Mouse (Mus musculus) CD4-positive helper T cell, adult 2 months (primary cell): ENCODE measurements around the gene Slc16a5.
"Not testable (repeated sequence)": the region's sequence is repeated elsewhere in the genome, so short reads cannot be mapped to it uniquely, and the experiment has no call there.

ENCODE experiments used
- DNase-seq: peaks from one replicate; pipeline ENCODE4 v3.0.0-alpha.2; 2012; ENCODE audit warnings: low read depth, missing footprints, low spot score

Slc16a5 gene

DNA sequence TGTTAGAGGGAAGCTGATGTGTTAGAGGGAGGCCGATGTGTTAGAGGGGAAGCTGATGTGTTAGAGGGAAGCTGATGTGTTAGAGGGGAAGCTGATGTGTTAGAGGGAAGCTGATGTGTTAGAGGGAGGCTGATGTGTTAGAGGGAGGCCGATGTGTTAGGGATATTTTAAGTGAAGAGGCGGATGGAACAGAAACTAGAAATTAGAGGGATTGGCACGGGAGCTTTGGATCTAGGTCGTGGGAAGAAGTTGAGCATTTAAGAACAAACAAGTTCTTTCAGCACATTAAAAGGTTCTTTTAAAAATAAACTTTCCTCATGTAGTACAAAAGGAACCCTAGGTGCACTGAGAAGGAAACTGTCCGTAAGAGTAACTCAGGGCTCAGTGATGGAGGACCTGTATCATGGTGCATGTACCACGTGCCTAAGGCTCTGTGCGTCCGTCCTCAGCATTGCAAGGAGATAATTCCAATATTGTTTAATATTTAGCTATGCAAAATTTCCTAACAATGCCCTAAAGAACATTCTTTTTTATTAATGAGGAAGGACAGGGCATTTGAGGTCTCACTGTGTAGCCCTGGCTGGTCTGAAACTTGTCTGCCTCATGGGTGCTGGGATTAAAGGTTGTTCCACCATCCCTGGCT is 16.1 kb downstream of the Slc16a5 start:
- DNase-seq: no peak

DNA sequence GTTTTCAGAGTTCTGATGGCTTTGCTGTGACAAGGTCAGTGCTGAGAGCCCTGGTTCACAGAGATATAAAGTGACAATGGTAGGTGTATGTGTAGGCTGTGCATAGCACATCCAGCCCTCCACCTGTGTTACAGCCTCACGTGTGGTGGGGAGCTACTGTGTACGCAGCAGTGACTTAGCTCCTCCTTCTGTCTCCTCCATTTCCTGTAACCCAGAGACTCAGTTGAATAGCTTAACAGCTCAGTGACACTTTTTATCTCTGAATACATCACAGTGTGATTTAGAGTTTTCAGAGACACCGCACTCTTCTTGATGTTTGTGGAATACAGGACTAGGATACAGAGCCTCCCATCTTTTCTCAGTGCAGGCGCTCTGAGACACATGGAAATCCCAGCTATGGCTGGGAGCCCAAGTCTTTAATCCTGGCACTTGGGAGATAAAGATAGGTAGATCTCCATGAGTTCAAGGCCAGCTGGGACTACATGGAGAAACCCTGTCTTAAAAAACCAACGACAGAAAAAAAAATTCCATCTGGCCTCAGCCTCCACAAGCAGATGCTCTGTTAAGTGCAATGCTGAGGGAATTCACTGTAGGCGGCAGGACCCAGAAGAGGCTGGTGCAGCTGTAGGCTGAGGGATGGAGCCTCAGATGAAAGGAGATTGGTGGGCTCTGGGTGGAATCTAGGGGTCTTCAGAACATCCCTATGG is 19.4 kb downstream of the Slc16a5 start:
- DNase-seq: peak; percentile 78

DNA sequence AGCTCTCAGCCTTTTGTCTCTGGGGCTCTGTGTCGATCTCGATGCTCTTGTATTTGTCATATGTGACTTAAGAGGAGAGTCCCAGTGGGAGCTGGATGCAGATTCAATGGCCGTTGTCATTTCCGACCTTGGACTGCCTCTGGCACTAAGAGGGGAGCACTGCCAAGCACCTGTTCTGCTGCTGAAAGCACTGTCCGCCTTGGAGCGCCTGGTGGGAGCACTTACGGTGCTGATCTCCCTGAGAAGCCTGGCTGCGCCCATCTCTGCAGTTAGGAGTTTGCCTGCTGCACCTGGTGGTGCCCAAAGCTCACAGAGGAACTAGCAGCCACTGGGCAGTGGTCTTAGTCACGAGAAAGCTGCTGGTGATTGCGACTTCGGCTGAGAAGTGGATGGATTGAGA is 21.0 kb downstream of the Slc16a5 start:
- no peak for DNase-seq

DNA sequence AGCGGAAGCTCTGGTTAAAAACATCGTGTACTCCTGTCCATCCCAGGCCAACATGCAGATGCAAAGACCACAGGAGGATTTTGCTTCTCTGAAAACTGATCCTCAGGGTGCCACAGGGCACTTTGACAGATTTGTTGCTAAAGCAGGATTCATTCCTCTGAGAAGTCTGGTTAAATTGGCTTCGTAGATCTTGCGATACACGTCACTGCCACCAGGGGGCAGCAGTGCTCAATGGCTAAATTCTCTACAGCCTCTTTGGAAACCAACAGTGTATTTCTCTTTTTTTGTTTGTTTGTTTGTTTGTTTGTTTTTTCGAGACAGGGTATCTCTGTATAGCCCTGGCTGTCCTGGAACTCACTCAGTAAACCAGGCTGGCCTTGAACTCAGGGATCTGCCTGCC is 21.5 kb downstream of the Slc16a5 start:
- DNase-seq: peak; percentile 79

DNA sequence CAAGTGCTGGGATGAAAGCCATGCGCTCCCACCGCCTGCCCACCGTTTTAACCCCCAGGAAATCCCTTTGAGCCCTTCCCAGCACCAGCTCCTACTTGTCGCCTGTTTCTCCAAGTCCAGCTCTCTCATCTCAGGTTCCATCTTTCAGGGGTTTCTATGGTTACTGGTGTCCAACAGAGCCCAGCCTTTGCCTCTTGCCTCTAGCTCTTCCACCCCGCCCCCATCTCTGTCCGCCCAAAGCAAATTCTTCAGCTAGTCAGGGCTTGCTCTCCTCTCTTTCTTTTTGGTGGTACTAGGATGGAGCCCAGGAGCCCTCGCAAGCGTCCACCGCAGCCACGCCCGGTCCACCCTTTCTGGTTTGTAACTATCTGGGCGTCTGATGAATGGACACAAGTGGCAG is 22.9 kb downstream of the Slc16a5 start:
- no peak for DNase-seq

DNA sequence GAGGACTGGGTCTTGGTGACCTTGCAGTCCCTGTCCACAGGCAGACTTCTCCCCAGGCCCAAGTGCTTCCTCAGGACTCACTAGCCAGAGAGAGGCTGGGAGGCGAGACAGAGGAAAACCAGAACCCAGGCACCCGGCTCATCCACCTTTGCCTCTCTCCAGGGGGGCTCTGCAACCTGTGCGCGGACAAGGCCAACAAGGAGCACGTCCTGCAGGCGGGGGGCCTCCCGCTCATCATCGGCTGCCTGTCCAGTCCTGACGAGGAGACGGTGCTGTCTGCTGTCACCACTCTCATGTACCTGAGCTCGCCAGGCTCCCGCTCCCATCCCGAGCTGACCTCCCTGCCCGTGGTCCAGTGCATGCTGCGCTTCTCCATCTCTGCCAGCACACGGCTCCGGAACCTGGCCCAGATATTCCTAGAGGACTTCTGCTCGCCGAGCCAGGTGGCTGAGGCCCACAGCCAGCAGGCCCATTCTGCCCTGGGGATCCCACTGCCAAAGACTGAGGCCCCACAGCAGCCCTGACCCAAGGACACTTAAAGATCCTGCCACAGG is 26.4 kb downstream of the Slc16a5 start:
- no peak for DNase-seq

DNA sequence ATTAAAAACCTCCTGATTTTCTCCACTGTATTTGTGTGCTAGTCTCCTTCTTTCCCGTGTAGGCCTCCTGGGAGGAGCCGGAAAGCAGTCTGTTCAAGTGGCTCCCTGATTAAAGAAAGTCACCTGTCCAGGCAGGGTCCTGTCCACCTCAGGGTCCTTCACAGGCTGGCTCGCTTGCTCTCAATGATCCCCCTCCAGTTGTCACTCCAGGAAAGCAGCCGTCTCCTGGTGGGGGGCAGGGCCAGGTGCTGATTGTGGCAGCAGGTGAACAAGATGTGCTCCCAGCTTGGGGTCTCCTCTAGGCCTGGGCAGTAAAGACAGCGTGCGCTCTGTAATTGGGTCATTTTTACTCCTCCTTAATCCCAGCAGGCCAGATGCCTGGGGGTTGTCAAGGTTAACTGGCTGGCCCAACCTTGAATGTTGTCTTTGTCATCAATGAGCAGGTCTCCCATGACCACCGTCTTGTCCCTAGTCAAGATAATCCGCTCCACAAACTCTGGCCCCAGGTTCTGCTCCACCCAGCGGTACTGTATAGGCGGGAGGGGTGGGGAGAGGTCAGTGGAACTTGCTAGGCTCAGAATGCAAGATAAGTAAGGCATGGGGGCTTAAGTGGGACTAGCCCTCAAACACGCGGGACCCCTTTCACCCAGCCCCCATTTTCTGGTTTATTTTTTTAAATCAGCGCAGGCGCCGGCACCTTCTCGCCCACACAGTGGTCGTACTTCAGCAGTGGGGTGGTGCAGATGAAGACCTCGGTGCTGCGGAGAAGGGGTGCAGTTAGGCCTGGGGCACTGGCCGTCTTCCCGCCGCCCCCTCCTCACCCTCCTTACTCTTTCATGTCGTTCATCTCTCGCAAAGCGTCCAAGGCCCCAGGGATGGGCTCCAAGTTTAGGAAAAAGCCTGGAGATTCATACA is 28.4 kb downstream of the Slc16a5 start:
- DNase-seq: no peak

DNA sequence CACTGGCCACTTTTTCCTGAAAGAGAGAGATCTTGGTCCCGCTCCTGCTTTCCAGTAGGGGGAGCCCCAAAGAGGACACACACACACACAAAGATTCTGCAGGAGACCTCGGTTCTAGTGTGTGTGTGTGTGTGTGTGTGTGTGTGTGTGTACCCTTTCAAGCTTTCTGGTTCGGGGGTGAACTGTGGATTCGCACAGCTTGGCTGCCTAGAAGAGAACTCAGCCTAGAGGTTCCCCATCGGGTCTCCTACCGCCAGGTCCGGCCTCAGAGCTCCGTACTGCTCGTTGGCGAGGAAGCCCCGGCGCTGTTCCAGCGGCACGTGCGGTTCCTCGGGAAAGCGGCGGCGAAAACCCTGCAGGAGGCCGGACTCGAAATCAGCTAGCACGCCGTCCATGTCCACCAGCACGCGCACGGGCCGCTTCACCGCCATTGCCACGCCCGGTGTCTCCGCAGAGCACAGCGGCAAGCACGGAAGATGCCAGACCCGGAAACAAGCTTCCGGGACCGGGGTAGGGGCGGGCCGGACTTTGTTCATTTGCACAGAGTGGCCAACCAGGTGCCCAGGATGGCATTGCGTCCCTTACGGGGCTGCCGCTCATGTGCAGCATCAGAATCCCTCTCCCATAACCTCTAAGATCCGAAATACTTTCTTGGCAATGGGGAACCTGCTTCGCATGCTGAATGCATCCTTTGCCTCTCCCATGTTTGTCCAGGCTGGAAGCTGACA is 29.2 kb downstream of the Slc16a5 start, which contains the start of gene Nt5c:
Gene Nt5c (minus strand): TSS at position 507 of the 728 bp plus-strand sequence.
- peak; percentile 91 for DNase-seq

DNA sequence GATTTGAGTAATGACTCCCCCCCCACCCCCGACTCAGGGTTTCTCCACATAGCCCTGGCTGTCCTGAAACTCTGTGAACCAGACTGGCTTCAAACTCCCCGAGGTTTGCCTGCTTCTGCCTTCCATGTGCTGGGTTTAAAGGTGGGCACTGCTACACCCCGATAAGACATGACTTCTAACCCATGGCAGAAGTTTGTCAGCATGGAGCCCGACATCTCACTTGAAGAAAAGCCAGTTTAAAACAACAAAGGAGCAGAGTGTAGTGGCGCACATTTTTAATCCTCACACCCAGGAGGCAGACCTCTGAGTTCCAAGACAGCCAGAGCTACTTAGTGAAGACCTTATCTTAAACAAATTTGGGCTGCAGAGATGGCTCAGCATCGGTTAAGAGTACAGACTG is 30.1 kb downstream of the Slc16a5 start:
- DNase-seq: no peak

DNA sequence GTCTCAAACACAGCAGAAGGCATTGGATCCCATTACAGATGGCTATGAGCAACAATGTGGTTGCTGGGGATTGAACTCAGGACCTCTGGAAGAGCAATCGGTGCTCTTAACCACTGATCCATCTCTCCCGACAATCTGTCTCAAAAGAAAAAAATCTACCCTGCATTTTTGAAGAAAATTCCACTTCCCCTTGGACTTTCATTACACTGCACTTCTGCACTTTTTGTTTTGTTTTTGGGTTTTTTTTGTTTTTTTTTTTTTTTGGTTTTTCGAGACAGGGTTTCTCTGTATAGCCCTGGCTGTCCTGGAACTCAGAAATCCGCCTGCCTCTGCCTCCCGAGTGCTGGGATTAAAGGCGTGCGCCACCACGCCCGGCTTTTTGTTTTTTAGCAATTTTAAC is 34.3 kb downstream of the Slc16a5 start:
- not testable (repeated sequence) for DNase-seq

DNA sequence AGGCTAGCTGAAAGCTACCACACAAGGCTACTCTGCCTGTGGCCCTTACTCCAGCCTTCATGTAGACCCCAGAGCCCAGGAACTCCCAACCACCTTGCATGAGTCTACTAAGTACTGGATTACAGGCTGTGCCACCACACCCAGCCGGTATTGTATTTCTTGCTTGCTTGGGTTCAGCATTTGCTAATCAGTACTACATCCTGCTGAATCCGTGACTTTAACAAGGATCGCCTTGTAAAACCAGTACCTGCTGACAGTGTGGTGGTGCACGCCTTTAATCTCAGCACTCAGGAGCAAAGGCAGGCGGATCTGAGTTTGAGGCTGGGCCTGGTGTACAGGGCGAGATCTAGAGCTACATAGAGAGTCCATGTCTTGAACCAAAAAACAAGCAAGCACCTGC is 40.4 kb downstream of the Slc16a5 start:
- DNase-seq: no peak

DNA sequence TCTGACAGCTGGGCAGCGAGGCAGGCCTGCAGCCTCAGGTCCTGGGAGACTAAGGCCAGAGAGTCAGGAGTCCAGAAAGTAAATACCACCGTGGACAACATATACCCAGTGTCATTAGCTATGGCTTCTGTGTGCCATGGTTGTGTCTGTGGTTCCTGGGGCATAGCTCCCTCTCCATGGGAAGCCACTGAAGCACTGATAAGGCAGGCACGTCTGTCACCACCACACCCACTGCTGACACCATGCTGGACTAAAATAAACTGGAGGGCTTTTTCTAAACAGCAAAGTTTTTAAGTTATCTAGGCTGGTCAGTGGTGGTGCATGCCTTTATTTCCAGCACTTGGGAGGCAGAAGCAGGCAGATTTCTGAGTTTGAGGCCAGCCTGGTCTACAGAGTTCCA is 44.3 kb downstream of the Slc16a5 start:
- no peak for DNase-seq

DNA sequence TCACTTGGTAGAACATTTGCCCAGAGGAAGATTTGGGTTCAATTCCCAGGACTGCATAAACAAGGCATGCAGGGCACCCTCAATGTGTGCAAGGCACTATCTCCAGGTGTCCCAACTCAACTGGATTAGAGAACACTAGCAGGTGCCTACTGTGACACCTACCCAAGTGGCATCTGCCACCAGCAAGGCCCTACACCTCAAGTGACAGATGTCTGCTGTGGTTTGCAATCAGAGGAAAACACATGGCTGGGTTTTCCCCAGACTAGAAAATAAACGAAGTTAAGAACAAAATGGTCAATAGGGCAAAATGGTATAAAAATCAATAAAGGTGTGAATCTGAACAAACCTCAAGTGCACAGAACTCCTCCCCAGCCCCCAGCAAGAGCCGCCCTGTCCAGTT is 45.8 kb downstream of the Slc16a5 start:
- peak; percentile 69 for DNase-seq

DNA sequence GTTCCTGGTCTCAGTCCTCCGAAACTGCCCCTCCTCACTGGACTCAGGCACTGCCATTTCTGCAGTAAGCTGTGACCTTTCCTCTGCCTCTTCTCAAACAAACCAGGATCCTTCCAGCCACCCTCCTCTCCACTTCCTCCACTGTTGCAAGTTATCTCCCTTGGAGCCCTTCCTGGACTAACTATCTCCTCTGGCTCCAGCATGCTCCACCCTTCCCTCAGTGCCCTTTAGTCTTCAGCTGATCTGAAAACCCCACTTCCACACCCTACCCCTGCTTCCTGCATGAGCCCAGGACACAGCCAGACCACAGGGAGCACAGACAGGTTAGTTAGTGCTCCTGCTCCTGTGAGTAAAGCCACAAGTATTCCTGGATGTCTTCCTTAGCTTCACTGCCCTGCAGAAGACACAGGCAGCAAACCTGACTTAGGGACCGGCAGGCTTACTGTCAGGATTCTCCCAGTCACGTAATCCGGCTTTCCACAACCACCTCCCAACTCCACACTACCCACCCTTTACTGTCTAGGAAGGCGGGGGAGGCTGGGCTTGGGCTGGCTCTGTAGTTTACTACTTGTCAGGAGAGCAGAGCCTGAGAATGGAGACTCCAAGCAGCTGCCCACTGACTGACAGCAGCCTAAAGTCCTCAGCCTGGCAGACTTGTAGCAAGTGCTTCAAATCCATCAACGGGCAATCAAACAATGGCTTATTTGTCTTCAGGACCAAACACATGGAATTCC is 47.7 kb downstream of the Slc16a5 start:
- DNase-seq: no peak

DNA sequence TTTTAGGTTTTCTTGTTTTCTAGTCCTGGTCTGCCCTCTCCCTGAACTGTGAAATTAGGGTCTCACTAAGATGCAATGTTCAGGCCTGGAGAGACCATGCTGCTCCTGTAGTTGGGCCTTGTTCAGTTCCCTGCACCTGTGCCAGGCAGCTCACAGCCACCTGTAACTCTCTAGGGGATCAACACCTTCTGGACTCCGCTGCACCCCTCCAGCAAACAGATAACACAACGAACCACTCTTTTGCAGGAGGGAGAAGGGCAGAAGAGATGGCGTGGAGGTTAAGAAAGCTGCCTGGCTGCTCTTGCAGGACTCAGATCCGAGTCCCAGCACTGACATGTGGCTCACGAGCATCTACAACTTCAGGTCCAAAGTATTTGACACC is 48.2 kb downstream of the Slc16a5 start:
- DNase-seq: no peak

DNA sequence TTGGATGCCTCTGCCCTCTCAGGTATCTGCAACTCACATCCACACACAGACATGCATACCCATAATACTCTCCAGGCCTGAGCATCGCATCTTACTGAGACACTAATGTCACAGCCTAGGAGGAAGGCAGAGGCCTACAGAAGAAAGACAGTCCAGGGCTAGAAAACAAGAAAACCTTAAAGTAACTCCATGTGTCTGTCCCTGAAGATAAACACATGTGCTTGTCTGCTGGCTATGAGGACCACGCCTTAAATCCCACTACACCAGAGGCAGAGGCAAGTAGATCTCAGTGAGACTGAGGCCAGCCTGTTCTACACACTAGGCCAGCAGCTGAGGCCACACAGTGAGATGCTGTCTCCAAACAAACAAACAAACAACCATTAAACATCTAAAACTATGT is 48.8 kb downstream of the Slc16a5 start:
- DNase-seq: no peak

DNA sequence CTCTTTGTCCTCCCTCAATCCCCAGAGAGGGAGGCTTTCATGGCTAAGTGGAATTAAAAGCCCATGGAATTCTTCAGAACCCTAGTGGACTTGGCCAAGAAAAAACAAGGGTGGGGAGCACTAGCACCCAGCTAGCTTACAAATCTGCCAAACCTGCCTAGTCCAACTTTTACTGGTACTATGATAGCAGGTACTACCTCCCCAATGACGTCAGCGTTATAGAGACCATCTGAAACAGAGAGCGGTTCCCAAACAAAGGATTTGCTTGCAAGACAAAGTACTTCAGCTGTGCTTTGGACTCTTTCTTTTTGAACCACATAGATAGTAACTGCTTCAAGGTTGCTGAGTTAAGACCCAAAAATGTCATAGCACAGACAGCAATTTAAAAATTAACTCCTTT is 49.7 kb downstream of the Slc16a5 start:
- DNase-seq: no peak

DNA sequence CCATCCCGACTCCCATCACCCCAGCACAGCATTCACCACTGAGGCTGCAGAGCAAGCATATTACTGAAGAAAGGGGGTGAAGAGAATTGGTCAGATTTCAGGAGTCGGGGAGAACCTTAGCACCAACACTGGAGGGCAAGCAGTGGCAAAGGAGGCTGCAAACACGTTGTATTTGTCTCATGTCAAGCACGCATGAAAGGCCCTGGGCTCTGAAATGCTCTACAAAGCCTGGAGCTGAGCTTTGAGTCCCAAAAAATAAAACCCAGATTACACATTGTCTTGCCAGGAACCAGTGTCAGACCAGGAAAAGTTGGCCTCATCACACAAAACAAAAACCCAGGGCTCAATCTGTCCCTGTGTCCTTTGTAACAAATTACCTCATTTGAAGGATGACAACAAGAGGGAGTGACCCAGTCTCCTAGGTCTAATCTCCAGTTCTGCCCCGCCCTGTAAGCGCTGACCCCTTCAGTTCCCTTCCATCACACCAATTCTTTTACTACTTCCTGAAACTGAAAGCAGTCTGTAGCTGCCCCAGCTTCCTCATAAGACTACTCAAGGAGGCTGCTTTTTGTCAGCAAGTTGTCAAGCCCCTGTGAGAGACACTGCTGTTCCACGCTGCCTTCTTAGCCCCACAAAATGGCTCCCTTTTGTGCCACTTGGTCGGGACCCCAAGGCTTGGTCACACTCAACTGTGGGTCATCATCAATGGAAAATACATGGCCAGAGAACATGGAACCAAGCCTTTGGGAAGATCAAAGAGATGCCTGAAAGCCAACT is 50.3 kb downstream of the Slc16a5 start:
- peak; percentile 65 for DNase-seq

DNA sequence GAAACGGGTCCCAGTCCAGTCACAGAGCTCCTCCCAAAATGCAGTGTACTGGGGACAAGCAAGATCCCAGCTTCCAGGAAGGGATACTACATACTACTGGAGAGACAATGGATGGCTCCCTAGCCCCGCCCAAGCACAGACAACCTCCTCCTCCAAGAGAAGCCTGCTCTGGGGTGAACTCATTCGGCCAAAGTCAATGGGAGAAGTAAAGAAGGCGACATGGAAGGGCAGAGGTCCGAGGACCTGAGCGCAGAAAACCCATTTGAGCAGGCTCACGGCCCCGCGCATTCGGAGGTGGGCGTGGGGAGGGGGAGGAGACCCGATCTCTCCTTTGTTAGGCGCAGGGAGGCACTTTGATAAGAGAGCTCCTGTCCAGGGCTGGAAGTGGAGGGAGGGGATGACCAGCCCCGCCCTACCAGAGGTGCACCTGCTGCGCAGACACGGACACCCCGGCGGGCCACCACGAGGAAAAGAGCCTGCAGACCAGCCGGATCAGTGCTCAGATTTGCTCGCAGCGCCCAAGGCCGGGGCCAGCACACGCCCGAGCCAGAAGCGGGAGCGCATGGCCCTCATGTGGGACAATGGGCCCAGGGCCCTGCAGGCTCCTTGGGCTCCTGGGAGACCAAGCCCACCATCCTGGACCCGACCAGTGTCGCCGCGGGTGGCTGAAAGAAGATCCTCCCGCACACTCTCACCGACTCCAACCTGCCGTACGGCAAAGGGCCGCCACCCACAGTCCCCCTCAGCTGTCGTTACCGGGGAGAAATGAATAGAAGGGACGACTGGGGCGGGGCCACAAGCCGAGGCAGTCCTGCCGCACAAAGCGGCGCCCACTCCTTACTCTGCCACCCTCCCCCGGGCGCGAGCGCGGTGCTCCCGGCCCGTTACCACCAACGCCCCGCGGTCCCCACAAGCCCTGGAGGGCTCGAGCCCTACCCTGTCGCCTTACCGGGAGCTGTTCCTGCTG is 51.3 kb downstream of the Slc16a5 start:
- no peak for DNase-seq
